Mouse (Mus musculus) layer of hippocampus, adult 9-11 months (tissue): ENCODE data around the gene Vmn1r149.
"Not testable (repeated sequence)": the region's sequence is repeated elsewhere in the genome, so short reads cannot be mapped to it uniquely, and the experiment has no call there.

Source experiments
- DNase-seq: peaks from one replicate; pipeline ENCODE4 v3.0.0; 2022

The Vmn1r149 gene

DNA sequence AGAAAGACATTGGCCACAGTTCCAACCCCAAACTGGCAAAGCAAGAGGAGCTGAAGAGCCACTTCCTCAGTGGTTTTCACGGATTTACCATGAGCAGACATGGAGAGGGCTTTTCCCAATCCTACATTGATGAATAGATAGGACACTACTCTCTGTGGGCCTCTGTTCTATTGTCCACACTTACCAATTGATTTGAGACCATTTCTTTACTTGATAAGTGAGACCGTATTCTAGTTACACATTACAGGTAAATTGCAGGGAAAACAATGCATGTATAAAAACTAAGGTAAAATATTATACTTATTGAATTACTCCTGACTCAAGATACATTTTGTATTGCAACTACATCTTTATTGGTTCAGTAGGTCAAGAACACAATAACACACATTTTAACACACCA lies at the start of gene Vmn1r149:
Gene Vmn1r149 (minus strand): TSS at position 101 of the 400 bp plus-strand sequence.
- DNase-seq = not testable (repeated sequence)

DNA sequence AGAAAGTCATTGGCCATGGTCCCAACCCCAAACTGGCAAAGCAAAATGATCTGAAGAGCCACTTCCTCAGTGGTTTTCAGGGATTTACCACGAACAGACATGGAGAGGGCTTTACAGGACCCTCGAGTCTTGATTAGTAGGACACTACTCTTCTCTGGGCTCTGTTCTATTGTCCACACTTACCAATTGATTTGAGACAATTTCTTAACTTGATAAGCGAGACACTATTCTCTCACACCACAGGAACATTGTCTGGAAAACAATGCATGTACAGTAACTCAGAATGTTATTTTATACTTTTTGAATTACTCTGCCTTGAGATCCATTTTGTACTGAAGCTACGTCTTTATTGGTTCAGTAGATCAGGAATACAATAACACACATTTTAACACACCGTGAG lies 25.9 kb upstream of the Vmn1r149 start, which contains the start of gene Gm10665:
Gene Gm10665 (minus strand): TSS at position 101 of the 400 bp plus-strand sequence.
- DNase-seq = not testable (repeated sequence)

DNA sequence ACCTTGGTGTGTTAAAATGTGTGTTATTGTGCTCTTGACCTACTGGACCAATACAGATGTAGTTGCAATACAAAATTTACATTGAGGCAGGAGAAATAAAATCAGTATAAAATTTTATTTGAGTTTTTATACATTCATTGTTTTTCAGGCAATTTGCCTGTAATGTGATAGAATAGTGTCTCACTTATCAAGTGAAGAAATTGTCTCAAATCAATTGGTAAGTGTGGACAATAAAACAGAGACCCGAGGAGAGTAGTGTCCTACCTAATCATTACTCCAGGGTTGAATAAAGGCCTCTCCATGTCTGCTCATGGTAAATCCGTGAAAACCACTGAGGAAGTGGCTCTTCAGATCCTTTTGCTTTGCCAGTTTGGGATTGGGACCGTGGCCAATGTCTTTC lies 24.7 kb downstream of the Vmn1r149 start, which contains the start of gene Vmn1r148:
Gene Vmn1r148 (plus strand): TSS at position 301 of the 400 bp plus-strand sequence.
- not testable (repeated sequence) for DNase-seq
